Mouse (Mus musculus): Measurements from ENCODE around the gene Wfs1. TPM values are rescaled to one million over a fixed set of nuclear protein-coding genes. Genes with fewer than 3 reads are reported as not detected.

Gene Wfs1
- total and polyA plus RNA-seq, 2 experiments, result 2.1 to 8.8 TPM

GRCm38 (mm10) chr5:36923826-36924700, 64.9 kb downstream of the Wfs1 start:
- Histone ChIP-seq H3K27ac (replicated peaks; ENCODE audit: insufficient read depth, low read depth, low read length) (no peak overlapping the region), H3K9ac (ENCODE audit: low read depth, low read length) (no peak overlapping the region), H3K36me3 (ENCODE audit: control insufficient read depth, insufficient read depth, low read length) (no peaks in the 10 kb centered on the region), H3K4me1 (ENCODE audit: control insufficient read depth, insufficient read depth, low read length) (no peaks in the 10 kb centered on the region), H3K27me3 (ENCODE audit: control insufficient read depth, insufficient read depth, low read length) (no peaks in the 10 kb centered on the region), H3K4me3 (ENCODE audit: insufficient read depth, low read depth, low read length) (no peak overlapping the region), H3K79me2 (ENCODE audit: control insufficient read depth, insufficient read depth, low read length) (no peaks in the 10 kb centered on the region)
- TF ChIP-seq POLR2A (IDR thresholded peaks at IDR 0.05; ENCODE audit: extremely low read depth, insufficient read depth, low read length) (no peak), CTCF (IDR thresholded peaks at IDR 0.05; ENCODE audit: low read depth, low read length) (no peak)
- DNase-seq (ENCODE audit: extremely low read depth, low read depth, low spot score), result no peak
- WGBS, result 44% methylated on average over 11 of the region's 11 CpGs

- WGBS, result 66% methylated on average over 10 of the region's 10 CpGs
- H3K79me2 ChIP-seq (ENCODE audit: control insufficient read depth, insufficient read depth, low read length), result no peaks in the 10 kb centered on the region
- no peak overlapping the region for H3K9ac ChIP-seq (ENCODE audit: low read depth, low read length)
- H3K4me3 ChIP-seq (ENCODE audit: insufficient read depth, low read depth, low read length), result no peak overlapping the region
- H3K27me3 ChIP-seq (ENCODE audit: control insufficient read depth, insufficient read depth, low read length), result no peaks in the 10 kb centered on the region
- H3K4me1 ChIP-seq (ENCODE audit: control insufficient read depth, insufficient read depth, low read length), result peaks cover 2% of the 10 kb centered on the region; the same call in 1 of the 2 replicates
- no peak for TF ChIP-seq POLR2A (IDR thresholded peaks at IDR 0.05; ENCODE audit: extremely low read depth, insufficient read depth, low read length)
- DNase-seq (ENCODE audit: extremely low read depth, low read depth, low spot score), result no peak
- no peak overlapping the region for H3K27ac ChIP-seq (replicated peaks; ENCODE audit: insufficient read depth, low read depth, low read length)
- H3K36me3 ChIP-seq (ENCODE audit: control insufficient read depth, insufficient read depth, low read length), result no peaks in the 10 kb centered on the region
These were observed 66.2 kb downstream of the Wfs1 start for GRCm38 (mm10) chr5:36922811-36923210.

- H3K79me2 ChIP-seq (ENCODE audit: control insufficient read depth, insufficient read depth, low read length), result no peaks in the 10 kb centered on the region
- no peak for TF ChIP-seq CTCF (IDR thresholded peaks at IDR 0.05; ENCODE audit: low read depth, low read length)
- no peak for TF ChIP-seq POLR2A (IDR thresholded peaks at IDR 0.05; ENCODE audit: extremely low read depth, insufficient read depth, low read length)
- H3K27ac ChIP-seq (replicated peaks; ENCODE audit: insufficient read depth, low read depth, low read length), result no peak overlapping the region
- 91% methylated on average over 1 of the region's 1 CpGs for WGBS
- no peak for DNase-seq (ENCODE audit: extremely low read depth, low read depth, low spot score)
- H3K4me1 ChIP-seq (ENCODE audit: control insufficient read depth, insufficient read depth, low read length), result peaks cover 2% of the 10 kb centered on the region; the same call in 1 of the 2 replicates
- no peak overlapping the region for H3K4me3 ChIP-seq (ENCODE audit: insufficient read depth, low read depth, low read length)
- H3K9ac ChIP-seq (ENCODE audit: low read depth, low read length), result no peak overlapping the region
- no peaks in the 10 kb centered on the region for H3K27me3 ChIP-seq (ENCODE audit: control insufficient read depth, insufficient read depth, low read length)
- no peaks in the 10 kb centered on the region for H3K36me3 ChIP-seq (ENCODE audit: control insufficient read depth, insufficient read depth, low read length)
These were observed 67.1 kb downstream of the Wfs1 start for GRCm38 (mm10) chr5:36921871-36922270.

GRCm38 (mm10) chr5:36920072-36920471, 68.9 kb downstream of the Wfs1 start:
- 80% methylated on average over 1 of the region's 1 CpGs for WGBS
- no peak for TF ChIP-seq POLR2A (IDR thresholded peaks at IDR 0.05; ENCODE audit: extremely low read depth, insufficient read depth, low read length)
- TF ChIP-seq CTCF (IDR thresholded peaks at IDR 0.05; ENCODE audit: low read depth, low read length), result peak; percentile 18; the same call in 1 of the 2 replicates
- no peak for DNase-seq (ENCODE audit: extremely low read depth, low read depth, low spot score)
- Histone ChIP-seq H3K27me3 (ENCODE audit: control insufficient read depth, insufficient read depth, low read length) (no peaks in the 10 kb centered on the region), H3K27ac (replicated peaks; ENCODE audit: insufficient read depth, low read depth, low read length) (no peak overlapping the region), H3K36me3 (ENCODE audit: control insufficient read depth, insufficient read depth, low read length) (no peaks in the 10 kb centered on the region), H3K9ac (ENCODE audit: low read depth, low read length) (no peak overlapping the region), H3K79me2 (ENCODE audit: control insufficient read depth, insufficient read depth, low read length) (no peaks in the 10 kb centered on the region), H3K4me3 (ENCODE audit: insufficient read depth, low read depth, low read length) (no peak overlapping the region), H3K4me1 (ENCODE audit: control insufficient read depth, insufficient read depth, low read length) (peaks cover 2% of the 10 kb centered on the region; the same call in 1 of the 2 replicates)

- Histone ChIP-seq H3K9ac (ENCODE audit: low read depth, low read length) (no peak overlapping the region), H3K4me1 (ENCODE audit: control insufficient read depth, insufficient read depth, low read length) (peaks cover 2% of the 10 kb centered on the region; the same call in 1 of the 2 replicates), H3K27ac (replicated peaks; ENCODE audit: insufficient read depth, low read depth, low read length) (no peak overlapping the region), H3K4me3 (ENCODE audit: insufficient read depth, low read depth, low read length) (no peak overlapping the region), H3K27me3 (ENCODE audit: control insufficient read depth, insufficient read depth, low read length) (no peaks in the 10 kb centered on the region), H3K79me2 (ENCODE audit: control insufficient read depth, insufficient read depth, low read length) (no peaks in the 10 kb centered on the region), H3K36me3 (ENCODE audit: control insufficient read depth, insufficient read depth, low read length) (no peaks in the 10 kb centered on the region)
- DNase-seq (ENCODE audit: extremely low read depth, low read depth, low spot score), result no peak
- 73% methylated on average over 7 of the region's 7 CpGs for WGBS
- TF ChIP-seq CTCF (IDR thresholded peaks at IDR 0.05; ENCODE audit: low read depth, low read length), result no peak
- TF ChIP-seq POLR2A (IDR thresholded peaks at IDR 0.05; ENCODE audit: extremely low read depth, insufficient read depth, low read length), result no peak
These were observed 71.0 kb downstream of the Wfs1 start for GRCm38 (mm10) chr5:36918016-36918415.

GRCm38 (mm10) chr5:36917245-36917644, 71.8 kb downstream of the Wfs1 start:
- Histone ChIP-seq H3K27me3 (ENCODE audit: control insufficient read depth, insufficient read depth, low read length) (no peaks in the 10 kb centered on the region), H3K36me3 (ENCODE audit: control insufficient read depth, insufficient read depth, low read length) (no peaks in the 10 kb centered on the region), H3K4me1 (ENCODE audit: control insufficient read depth, insufficient read depth, low read length) (peaks cover 2% of the 10 kb centered on the region; the same call in 1 of the 2 replicates), H3K27ac (replicated peaks; ENCODE audit: insufficient read depth, low read depth, low read length) (no peak overlapping the region), H3K79me2 (ENCODE audit: control insufficient read depth, insufficient read depth, low read length) (no peaks in the 10 kb centered on the region), H3K4me3 (ENCODE audit: insufficient read depth, low read depth, low read length) (no peak overlapping the region), H3K9ac (ENCODE audit: low read depth, low read length) (no peak overlapping the region)
- TF ChIP-seq POLR2A (IDR thresholded peaks at IDR 0.05; ENCODE audit: extremely low read depth, insufficient read depth, low read length) (no peak), CTCF (IDR thresholded peaks at IDR 0.05; ENCODE audit: low read depth, low read length) (no peak)
- DNase-seq (ENCODE audit: extremely low read depth, low read depth, low spot score), result no peak
- 80% methylated on average over 4 of the region's 4 CpGs for WGBS
